Mouse (Mus musculus) kidney, postnatal 36 days (tissue): ENCODE measurements at regions not wholly inside any gene's neighbourhood (a gene's known extent, or its start where the extent isn't known, plus 50 kb on each side); places are given as distances from the start of the nearest gene placed in this dataset.
"Not testable (repeated sequence)": the region's sequence is repeated elsewhere in the genome, so short reads cannot be mapped to it uniquely, and the experiment has no call there.

Experiments used
- DNase-seq, 2 experiments: peaks; one replicate each; pipeline ENCODE4 v3.0.0; 2021 to 2022; ENCODE audit warnings: mixed read lengths in 2 of 2

DNA sequence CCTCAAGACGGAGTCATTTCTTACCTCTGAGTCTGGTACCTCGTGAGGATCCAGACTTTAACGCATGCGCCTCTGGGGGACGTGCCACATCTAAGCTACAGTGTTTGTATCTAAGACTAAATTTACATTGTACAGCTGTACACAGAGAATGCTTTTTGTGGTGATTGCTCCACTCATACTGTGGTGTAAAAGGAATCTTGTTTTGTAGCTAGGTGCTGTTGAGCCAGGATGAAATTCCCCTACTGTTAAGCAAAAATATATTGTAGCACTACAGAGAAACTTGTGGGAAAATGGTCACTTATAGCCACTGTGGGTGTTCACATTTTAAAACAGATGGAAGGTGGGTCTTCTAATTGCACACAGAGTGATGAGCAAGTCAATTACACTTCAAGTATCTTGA lies 99.1 kb downstream of the Gpr63 start:
- no peak for DNase-seq

DNA sequence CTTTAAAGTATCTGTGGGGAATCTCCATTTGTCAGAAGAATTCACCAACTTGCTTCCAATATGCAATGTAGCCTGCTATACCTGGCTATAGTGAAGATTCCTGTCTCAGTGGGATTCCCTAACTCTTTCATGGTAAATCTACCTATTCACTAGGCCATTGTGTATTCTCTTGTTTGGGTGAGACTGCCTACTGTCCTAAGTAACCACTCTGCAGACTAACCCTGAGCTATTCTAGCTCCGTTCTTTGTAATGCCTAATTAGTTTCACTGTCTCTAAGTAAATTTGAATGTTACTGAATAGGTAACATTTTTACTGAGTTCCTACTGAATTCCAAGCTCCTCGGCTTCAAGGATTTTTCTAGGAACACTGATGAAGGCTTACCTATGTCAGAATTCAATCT lies 126.5 kb downstream of the Gpr63 start:
- not testable (repeated sequence) for DNase-seq

- peak in 1 of 2 experiments; percentile 9 for DNase-seq
Observed at GRCm38 (mm10) chr4:25101526-25101925, 135.3 kb downstream of the Gpr63 start.

DNA sequence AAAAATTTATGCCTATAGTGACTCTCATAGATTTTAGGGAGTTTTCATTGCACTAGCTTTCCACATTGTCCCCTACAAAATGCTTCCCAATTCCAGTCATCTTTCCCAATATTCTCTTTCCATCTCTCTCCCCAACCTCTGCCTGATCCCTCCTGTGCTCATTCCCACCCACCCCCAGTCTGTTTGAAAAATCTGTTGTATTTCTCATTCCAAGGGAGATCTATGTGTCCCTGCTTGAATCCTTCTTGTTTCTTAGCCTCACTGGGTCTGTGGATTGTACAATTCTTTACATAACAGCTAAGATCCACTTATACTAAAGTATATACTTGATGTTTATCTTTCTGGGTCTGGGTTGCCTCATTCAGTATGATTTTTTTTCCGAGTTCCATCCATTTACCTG lies 101.4 kb downstream of the Fhl5 start:
- no peak for DNase-seq
